Mouse (Mus musculus): ENCODE measurements around the gene Shkbp1.

Gene Shkbp1

GRCm38 (mm10) chr7:27379836-27380235 lies 24.0 kb upstream of the Shkbp1 start:
- Histone ChIP-seq H3K27me3 (ENCODE audit: control insufficient read depth, insufficient read depth, low read length, poor library complexity, severe bottlenecking) (no peaks in the 10 kb centered on the region; the same call in 1 of the 2 replicates), H3K36me3 (ENCODE audit: control insufficient read depth, insufficient read depth, low read length, poor library complexity, severe bottlenecking) (no peaks in the 10 kb centered on the region)
- no peak for DNase-seq (ENCODE audit: low read depth, low spot score)

- H3K27me3 ChIP-seq (ENCODE audit: control insufficient read depth, insufficient read depth, low read length, poor library complexity, severe bottlenecking): no peaks in the 10 kb centered on the region; the same call in 1 of the 2 replicates
- no peaks in the 10 kb centered on the region for H3K36me3 ChIP-seq (ENCODE audit: control insufficient read depth, insufficient read depth, low read length, poor library complexity, severe bottlenecking)
- DNase-seq (ENCODE audit: low read depth, low spot score): peak; percentile 58
Observed at GRCm38 (mm10) chr7:27378431-27378830, 22.6 kb upstream of the Shkbp1 start.

GRCm38 (mm10) chr7:27375274-27375673 lies 19.5 kb upstream of the Shkbp1 start:
- no peak for DNase-seq (ENCODE audit: low read depth, low spot score)
- no peaks in the 10 kb centered on the region for H3K36me3 ChIP-seq (ENCODE audit: control insufficient read depth, insufficient read depth, low read length, poor library complexity, severe bottlenecking)
- H3K27me3 ChIP-seq (ENCODE audit: control insufficient read depth, insufficient read depth, low read length, poor library complexity, severe bottlenecking): no peaks in the 10 kb centered on the region; the same call in 1 of the 2 replicates

- no peak for DNase-seq (ENCODE audit: low read depth, low spot score)
- Histone ChIP-seq H3K36me3 (ENCODE audit: control insufficient read depth, insufficient read depth, low read length, poor library complexity, severe bottlenecking) (no peaks in the 10 kb centered on the region), H3K27me3 (ENCODE audit: control insufficient read depth, insufficient read depth, low read length, poor library complexity, severe bottlenecking) (peaks cover 3% of the 10 kb centered on the region)
Observed at GRCm38 (mm10) chr7:27371715-27372462, 16.1 kb upstream of the Shkbp1 start.

- Histone ChIP-seq H3K36me3 (ENCODE audit: control insufficient read depth, insufficient read depth, low read length, poor library complexity, severe bottlenecking) (no peaks in the 10 kb centered on the region), H3K27me3 (ENCODE audit: control insufficient read depth, insufficient read depth, low read length, poor library complexity, severe bottlenecking) (peaks cover 6% of the 10 kb centered on the region; the same call in 1 of the 2 replicates)
- no peak for DNase-seq (ENCODE audit: low read depth, low spot score)
Observed at GRCm38 (mm10) chr7:27369111-27369510, 13.3 kb upstream of the Shkbp1 start.

- Histone ChIP-seq H3K27me3 (ENCODE audit: control insufficient read depth, insufficient read depth, low read length, poor library complexity, severe bottlenecking) (peaks cover 6% of the 10 kb centered on the region; the same call in 1 of the 2 replicates), H3K36me3 (ENCODE audit: control insufficient read depth, insufficient read depth, low read length, poor library complexity, severe bottlenecking) (no peaks in the 10 kb centered on the region)
- no peak for DNase-seq (ENCODE audit: low read depth, low spot score)
Observed at GRCm38 (mm10) chr7:27367976-27368375, 12.2 kb upstream of the Shkbp1 start.

GRCm38 (mm10) chr7:27366082-27366844 lies 10.4 kb upstream of the Shkbp1 start:
- Histone ChIP-seq H3K27me3 (ENCODE audit: control insufficient read depth, insufficient read depth, low read length, poor library complexity, severe bottlenecking) (peaks cover 6% of the 10 kb centered on the region), H3K36me3 (ENCODE audit: control insufficient read depth, insufficient read depth, low read length, poor library complexity, severe bottlenecking) (no peaks in the 10 kb centered on the region)
- DNase-seq (ENCODE audit: low read depth, low spot score): no peak

GRCm38 (mm10) chr7:27364379-27364778 lies 8.6 kb upstream of the Shkbp1 start:
- no peak for DNase-seq (ENCODE audit: low read depth, low spot score)
- Histone ChIP-seq H3K27me3 (ENCODE audit: control insufficient read depth, insufficient read depth, low read length, poor library complexity, severe bottlenecking) (peaks cover 6% of the 10 kb centered on the region), H3K36me3 (ENCODE audit: control insufficient read depth, insufficient read depth, low read length, poor library complexity, severe bottlenecking) (no peaks in the 10 kb centered on the region)

GRCm38 (mm10) chr7:27361283-27361946 lies 5.6 kb upstream of the Shkbp1 start:
- Histone ChIP-seq H3K36me3 (ENCODE audit: control insufficient read depth, insufficient read depth, low read length, poor library complexity, severe bottlenecking) (no peaks in the 10 kb centered on the region), H3K27me3 (ENCODE audit: control insufficient read depth, insufficient read depth, low read length, poor library complexity, severe bottlenecking) (peaks cover 3% of the 10 kb centered on the region)
- peak; percentile 100 for DNase-seq (ENCODE audit: low read depth, low spot score)

- no peak for DNase-seq (ENCODE audit: low read depth, low spot score)
- no peaks in the 10 kb centered on the region for H3K36me3 ChIP-seq (ENCODE audit: control insufficient read depth, insufficient read depth, low read length, poor library complexity, severe bottlenecking)
- H3K27me3 ChIP-seq (ENCODE audit: control insufficient read depth, insufficient read depth, low read length, poor library complexity, severe bottlenecking): no peaks in the 10 kb centered on the region; the same call in 1 of the 2 replicates
Observed at GRCm38 (mm10) chr7:27360749-27361148, 4.9 kb upstream of the Shkbp1 start.

GRCm38 (mm10) chr7:27359706-27360358 lies 4.0 kb upstream of the Shkbp1 start:
- Histone ChIP-seq H3K36me3 (ENCODE audit: control insufficient read depth, insufficient read depth, low read length, poor library complexity, severe bottlenecking) (no peaks in the 10 kb centered on the region), H3K27me3 (ENCODE audit: control insufficient read depth, insufficient read depth, low read length, poor library complexity, severe bottlenecking) (no peaks in the 10 kb centered on the region; the same call in 1 of the 2 replicates)
- DNase-seq (ENCODE audit: low read depth, low spot score): no peak

GRCm38 (mm10) chr7:27359162-27359561 lies 3.3 kb upstream of the Shkbp1 start:
- H3K36me3 ChIP-seq (ENCODE audit: control insufficient read depth, insufficient read depth, low read length, poor library complexity, severe bottlenecking): no peaks in the 10 kb centered on the region
- no peaks in the 10 kb centered on the region; the same call in 1 of the 2 replicates for H3K27me3 ChIP-seq (ENCODE audit: control insufficient read depth, insufficient read depth, low read length, poor library complexity, severe bottlenecking)
- DNase-seq (ENCODE audit: low read depth, low spot score): no peak

- H3K36me3 ChIP-seq (ENCODE audit: control insufficient read depth, insufficient read depth, low read length, poor library complexity, severe bottlenecking): no peaks in the 10 kb centered on the region
- peak; percentile 81 for DNase-seq (ENCODE audit: low read depth, low spot score)
- no peaks in the 10 kb centered on the region; the same call in 1 of the 2 replicates for H3K27me3 ChIP-seq (ENCODE audit: control insufficient read depth, insufficient read depth, low read length, poor library complexity, severe bottlenecking)
Observed at GRCm38 (mm10) chr7:27357595-27357978, 1.8 kb upstream of the Shkbp1 start.

GRCm38 (mm10) chr7:27356861-27357594 lies 1.2 kb upstream of the Shkbp1 start, which contains the start of gene Gm20479:
TSS of gene Gm20479 (minus strand) at chr7:27357419.
- Histone ChIP-seq H3K27me3 (ENCODE audit: control insufficient read depth, insufficient read depth, low read length, poor library complexity, severe bottlenecking) (no peaks in the 10 kb centered on the region; the same call in 1 of the 2 replicates), H3K36me3 (ENCODE audit: control insufficient read depth, insufficient read depth, low read length, poor library complexity, severe bottlenecking) (no peaks in the 10 kb centered on the region)
- DNase-seq (ENCODE audit: low read depth, low spot score): no peak

Measured in splenic B cell, adult 2 months (primary cell).